ENCODE assay signal across 8 mouse cellular contexts in genomic region chr10:53435181-53435874, GRCm38 (mm10). TPM values are rescaled to one million over a fixed set of nuclear protein-coding genes. Genes with fewer than 3 reads are reported as not detected.
DNase-seq lines count a peak whose midpoint lies in the region; ATAC-seq and TF ChIP-seq lines count a peak whose summit lies in the region.

No protein-coding gene starts in this region.

- no peak overlapping the region for H3K27ac ChIP-seq in forebrain, postnatal 0 days (ENCODE audit: low read depth, low read length)
- H3K27ac ChIP-seq in lung, postnatal 0 days (ENCODE audit: low read length): peak overlapping the region; percentile 90

- TF ChIP-seq CTCF in Patski (IDR thresholded peaks at IDR 0.05): no peak
- no peak for TF ChIP-seq CTCF in forebrain, postnatal 0 days (IDR thresholded peaks at IDR 0.05; ENCODE audit: low read depth)
- TF ChIP-seq CTCF in lung, postnatal 0 days (IDR thresholded peaks at IDR 0.05): no peak

- H3K4me2 ChIP-seq in forebrain, postnatal 0 days (ENCODE audit: low read depth): no peak overlapping the region
- peak overlapping the region; percentile 38 for H3K4me2 ChIP-seq in lung, postnatal 0 days (replicated peaks; ENCODE audit: low read depth, low read length)

- in situ Hi-C loops in Patski (cut with MboI; ENCODE audit: low pct_unique_long_range_greater_than_20kb): no loop called here

- no peak for DNase-seq in Patski (ENCODE audit: low read depth, low spot score)
- peak; percentile 15 to 19 for DNase-seq in cerebellum, adult 18-20 months
- DNase-seq in forebrain, postnatal 0 days: peak; percentile 39
- DNase-seq in heart, postnatal 4 days: peak; percentile 89
- DNase-seq in layer of hippocampus, adult 8-10 months (ENCODE audit: low spot score in 2 of 2): peak; percentile 43 to 48
- peak; percentile 73 for DNase-seq in lung, postnatal 0 days (ENCODE audit: low spot score)
- DNase-seq in ovary, postnatal 10 days (ENCODE audit: low spot score): peak; percentile 46
- DNase-seq in thymus, postnatal 36 days: peak; percentile 71 to 77

- POLR2A ChIA-PET in Patski (lab: Charles Lee): no interaction called here

- peak; percentile 50; the same call in 1 of the 2 replicates for TF ChIP-seq EP300 in lung, postnatal 0 days (IDR thresholded peaks at IDR 0.05)

- H3K4me1 ChIP-seq in forebrain, postnatal 0 days (ENCODE audit: insufficient read depth): peaks cover 10% of the 10 kb centered on the region
- peaks cover 5% of the 10 kb centered on the region; the same call in 1 of the 2 replicates for H3K4me1 ChIP-seq in lung, postnatal 0 days (ENCODE audit: insufficient read depth, low read depth, low read length)

- CTCF ChIA-PET in Patski (lab: Charles Lee): interaction anchor here (1.0 kb wide), 1 partner anchor 11 kb away, joined by 3 read pairs; no protein-coding TSS in a partner anchor

- H3K9ac ChIP-seq in forebrain, postnatal 0 days: 0 out of 2 replicates have a peak overlapping the region, but pooled peaks have one; percentile 14
- H3K9ac ChIP-seq in lung, postnatal 0 days (replicated peaks; ENCODE audit: low read depth): no peak overlapping the region

- H3K36me3 ChIP-seq in forebrain, postnatal 0 days (ENCODE audit: insufficient read depth): no peaks in the 10 kb centered on the region
- no peaks in the 10 kb centered on the region for H3K36me3 ChIP-seq in lung, postnatal 0 days (ENCODE audit: insufficient read depth, low read length)

- no peak overlapping the region for H3K4me3 ChIP-seq in forebrain, postnatal 0 days (ENCODE audit: low read depth, low read length)
- H3K4me3 ChIP-seq in lung, postnatal 0 days (ENCODE audit: low read depth, low read length): no peak overlapping the region

- H3K27me3 ChIP-seq in Patski: no peaks in the 10 kb centered on the region
- H3K27me3 ChIP-seq in forebrain, postnatal 0 days (ENCODE audit: insufficient read depth, low read length): no peaks in the 10 kb centered on the region
- no peaks in the 10 kb centered on the region for H3K27me3 ChIP-seq in lung, postnatal 0 days (replicated peaks; ENCODE audit: insufficient read depth, low read length)

- ATAC-seq in Patski: peak; percentile 31
- peak; percentile 38 for ATAC-seq in forebrain, postnatal 0 days
- ATAC-seq in lung, postnatal 0 days: peak; percentile 62

- no peaks in the 10 kb centered on the region for H3K9me3 ChIP-seq in forebrain, postnatal 0 days (ENCODE audit: low read length)
- no peaks in the 10 kb centered on the region for H3K9me3 ChIP-seq in lung, postnatal 0 days (ENCODE audit: low read length)

- 49% methylated on average over 14 of the region's 14 CpGs for WGBS in forebrain, postnatal 0 days
- WGBS in lung, postnatal 0 days: 17% methylated on average over 14 of the region's 14 CpGs

RNA-seq across cellular contexts. Expression of gene Cep85l, which starts 55.6 kb away (rescaled TPM):
- polyA plus RNA-seq in Patski (2021): 3.3 TPM
- total RNA-seq in forebrain, postnatal 0 days (2014; rRNA removed): 12.7 and 18.2 TPM in 2 replicates
- polyA plus RNA-seq in forebrain, postnatal 0 days (2015; fragmentation: Nextera tagmentation; extraction: Ambion mirVana): 4.9 and 6.9 TPM in 2 replicates
- total RNA-seq in heart, postnatal 4 days (2021): 10 to 100 TPM; 21.1 to 21.5 TPM
- 10 to 100 TPM; 22.7 to 24.3 (median 23.8) TPM for total RNA-seq in layer of hippocampus, adult 8-10 months (2022)
- polyA plus RNA-seq in lung, postnatal 0 days (2015; fragmentation: Nextera tagmentation; extraction: Ambion mirVana): 10.8 and 11.0 TPM in 2 replicates
